Mouse (Mus musculus) testis, postnatal 14 days (tissue): ENCODE data around the gene Spata17.

Source experiments
- DNase-seq: peaks from one replicate; pipeline ENCODE4 v3.0.0; 2021; ENCODE audit warnings: low spot score

Spata17 gene

DNA sequence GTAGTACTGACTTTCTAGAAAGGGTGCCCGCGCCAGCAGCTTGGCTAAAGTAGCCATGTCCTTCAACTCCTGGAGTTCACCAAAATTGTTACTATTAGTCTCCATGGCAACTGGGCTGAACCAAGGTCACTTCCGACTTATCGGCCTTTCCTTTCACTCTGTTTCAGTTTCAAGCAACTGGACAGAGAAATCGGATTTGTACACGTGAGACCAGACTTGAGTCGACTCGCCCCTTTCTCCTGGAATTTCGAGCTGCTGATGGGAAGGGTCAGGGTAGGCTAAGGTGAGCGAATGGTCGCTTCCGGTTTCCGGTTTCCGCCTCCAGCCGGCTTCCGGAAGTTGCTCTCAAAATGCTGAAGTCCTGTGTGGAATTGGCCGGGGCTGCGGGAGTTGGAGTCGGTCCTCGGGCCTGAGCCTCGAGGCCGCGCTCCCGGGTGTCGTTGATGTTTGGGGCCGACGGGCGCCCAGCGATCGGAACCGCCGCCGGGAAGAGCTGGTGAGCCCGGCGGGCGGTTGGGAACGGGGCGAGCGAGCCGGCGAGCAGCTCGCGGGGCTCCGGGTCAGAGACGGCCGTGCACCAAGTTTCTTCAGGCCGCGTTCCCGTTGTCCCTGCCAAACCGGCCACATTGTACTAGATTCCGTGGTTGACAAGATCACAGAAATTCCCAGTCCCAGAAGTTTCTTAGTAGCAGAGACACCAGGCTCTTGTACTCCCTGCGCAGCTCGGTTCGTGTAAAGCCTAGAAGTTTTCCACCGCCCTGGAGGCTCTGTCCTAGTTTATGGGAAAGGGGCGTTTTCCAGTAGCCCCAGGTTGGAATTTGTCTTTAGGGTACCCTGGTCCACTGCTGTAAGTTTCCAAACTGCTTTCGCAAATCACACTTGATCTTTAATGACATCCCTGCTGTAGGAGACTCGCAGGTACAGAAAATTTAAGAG lies at the start of gene Spata17, which contains the start of gene Gpatch2:
Gene Spata17 (minus strand): TSS at position 285 of the 936 bp plus-strand sequence.
Gene Gpatch2 (plus strand): TSS at position 328 of the 936 bp plus-strand sequence.
- DNase-seq, result peak; percentile 82

- DNase-seq, result no peak
These were observed 43.5 kb upstream of the Spata17 start for GRCm38 (mm10) chr1:187258756-187259155.

DNA sequence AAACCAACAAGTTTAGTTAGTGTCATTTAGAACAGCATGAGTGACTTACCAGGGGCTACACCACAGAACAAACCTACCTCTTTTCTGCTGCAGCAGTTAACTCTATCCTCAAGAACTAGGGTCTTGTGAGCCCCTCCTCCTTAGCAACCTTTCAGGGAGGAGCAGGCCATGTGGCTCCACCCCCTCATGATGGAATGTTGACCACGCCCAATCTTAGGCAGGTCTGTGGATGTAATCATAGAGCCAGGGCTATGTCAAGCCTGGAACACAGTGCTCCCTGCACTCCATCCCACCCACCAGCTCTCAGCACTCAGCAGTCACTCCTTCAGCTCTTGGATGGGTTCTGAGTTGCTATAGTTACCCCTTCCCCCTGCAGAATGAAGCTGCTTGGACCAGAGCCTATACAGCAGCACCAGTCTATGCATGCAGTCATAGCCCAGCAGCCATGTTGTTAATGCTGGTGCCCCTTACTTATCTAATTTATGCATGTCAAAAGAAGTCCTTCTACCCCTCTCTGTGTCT lies 35.5 kb upstream of the Spata17 start:
- DNase-seq, result no peak

DNA sequence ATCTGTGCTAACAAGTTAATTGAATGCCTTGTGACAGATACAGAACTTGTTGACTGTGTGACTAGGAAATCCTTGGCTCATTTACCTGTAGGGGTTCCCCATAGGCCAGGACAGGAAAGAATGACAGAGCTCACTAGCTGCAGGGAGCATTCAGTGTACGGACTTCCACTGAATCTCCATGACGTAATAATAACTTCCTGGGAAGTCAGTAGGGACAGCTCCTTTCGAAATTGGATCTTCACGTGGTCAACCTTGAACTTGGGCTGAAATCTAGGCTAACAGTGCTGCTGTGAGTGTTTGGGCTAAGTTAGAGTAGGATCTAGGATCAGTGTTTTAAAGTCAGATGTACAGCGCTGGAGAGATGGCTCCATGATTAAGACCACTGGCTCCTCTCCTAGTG lies 29.5 kb upstream of the Spata17 start:
- no peak for DNase-seq

DNA sequence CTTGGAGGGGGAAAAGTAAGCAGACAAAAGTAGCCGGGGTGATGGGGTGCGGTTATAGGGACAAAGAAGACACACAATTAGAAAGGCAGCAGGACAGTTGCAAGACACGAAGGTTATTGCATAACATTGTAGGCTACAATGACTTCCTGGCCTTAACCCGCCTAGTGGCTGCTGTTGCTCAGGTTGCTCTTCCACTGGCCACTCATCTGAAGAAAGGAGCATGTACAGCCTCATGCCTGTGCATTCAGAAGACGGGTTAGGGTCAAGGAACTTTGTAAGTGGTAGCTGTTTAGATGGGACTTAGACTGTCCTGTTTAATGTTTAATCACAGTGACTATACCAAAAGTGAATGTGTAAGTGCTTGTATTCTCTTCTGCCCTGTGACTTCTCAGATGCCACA lies 26.1 kb upstream of the Spata17 start:
- no peak for DNase-seq

DNA sequence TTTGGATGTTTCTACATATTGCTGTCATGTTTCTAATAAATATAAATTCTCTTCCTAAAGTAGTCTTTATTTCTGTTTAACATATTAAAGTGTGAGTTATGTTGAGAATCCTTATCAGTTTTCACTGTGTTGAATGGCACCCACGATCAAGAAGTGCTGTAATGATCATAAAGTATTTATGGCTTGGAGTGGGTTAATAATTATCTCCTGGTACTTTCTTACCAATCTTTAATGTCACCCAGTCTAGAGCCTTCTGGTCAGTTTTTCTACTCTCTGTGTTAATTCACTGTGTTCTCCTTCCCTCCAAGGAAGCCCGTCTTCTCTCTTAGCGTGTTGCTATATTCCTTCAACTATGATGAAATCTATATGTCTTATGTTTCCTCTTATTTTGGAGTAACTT lies 25.0 kb upstream of the Spata17 start:
- DNase-seq, result no peak

GRCm38 (mm10) chr1:187238061-187238460 lies 22.8 kb upstream of the Spata17 start:
- DNase-seq, result no peak

- no peak for DNase-seq
These were observed 21.0 kb upstream of the Spata17 start for GRCm38 (mm10) chr1:187236296-187236695.

GRCm38 (mm10) chr1:187235161-187235560 lies 19.9 kb upstream of the Spata17 start:
- DNase-seq, result no peak

DNA sequence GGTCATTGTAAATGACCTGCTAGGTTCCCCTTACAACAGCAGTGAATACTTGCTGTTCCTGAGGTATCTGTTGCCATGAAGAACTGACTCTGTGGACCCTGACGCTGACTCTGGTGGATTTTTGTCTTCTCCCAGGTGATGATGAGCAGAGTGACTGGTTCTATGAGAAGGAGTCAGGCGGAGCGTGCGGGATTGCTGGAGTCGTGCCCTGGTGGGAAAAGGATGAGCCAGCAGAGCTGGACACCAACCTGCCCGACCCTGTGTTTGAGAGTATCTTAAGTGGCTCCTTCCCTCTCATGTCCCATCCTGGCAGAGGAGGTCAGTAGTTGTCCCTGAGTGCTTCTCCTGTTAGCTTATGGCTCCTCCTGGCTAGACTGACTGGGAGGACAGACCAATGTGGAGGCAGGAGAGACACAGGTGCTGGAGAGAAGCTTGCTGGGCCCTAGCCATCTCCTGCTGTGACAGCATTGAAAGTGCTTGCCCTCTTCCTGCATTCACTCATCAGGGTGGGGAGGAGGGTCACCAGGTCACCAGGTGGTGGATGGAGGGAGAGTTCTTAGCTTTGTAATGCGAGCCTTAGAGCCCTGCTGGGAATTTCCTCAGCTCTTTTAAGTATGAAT lies 17.8 kb upstream of the Spata17 start:
- no peak for DNase-seq

- no peak for DNase-seq
These were observed 17.1 kb upstream of the Spata17 start for GRCm38 (mm10) chr1:187232196-187232955.

DNA sequence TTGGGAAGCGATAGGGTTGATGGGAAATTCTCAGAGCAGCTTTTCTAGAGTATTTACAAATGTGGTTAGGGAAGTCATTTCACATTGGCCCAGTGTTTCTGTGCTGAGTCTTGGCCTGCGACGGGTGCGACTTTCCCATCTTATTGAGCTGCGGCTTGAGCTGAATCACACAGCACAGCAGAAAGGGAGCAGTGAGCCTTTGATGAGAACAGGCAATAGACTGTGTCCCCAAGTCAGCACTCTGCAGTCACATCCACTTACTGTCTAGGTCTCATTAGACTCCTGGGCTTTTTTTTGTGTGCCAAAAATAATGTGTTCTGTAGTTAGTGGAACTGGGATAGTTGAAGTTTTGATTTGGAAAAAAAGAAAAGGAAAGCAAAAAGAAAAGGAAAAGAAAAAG lies 15.0 kb upstream of the Spata17 start:
- DNase-seq, result no peak

DNA sequence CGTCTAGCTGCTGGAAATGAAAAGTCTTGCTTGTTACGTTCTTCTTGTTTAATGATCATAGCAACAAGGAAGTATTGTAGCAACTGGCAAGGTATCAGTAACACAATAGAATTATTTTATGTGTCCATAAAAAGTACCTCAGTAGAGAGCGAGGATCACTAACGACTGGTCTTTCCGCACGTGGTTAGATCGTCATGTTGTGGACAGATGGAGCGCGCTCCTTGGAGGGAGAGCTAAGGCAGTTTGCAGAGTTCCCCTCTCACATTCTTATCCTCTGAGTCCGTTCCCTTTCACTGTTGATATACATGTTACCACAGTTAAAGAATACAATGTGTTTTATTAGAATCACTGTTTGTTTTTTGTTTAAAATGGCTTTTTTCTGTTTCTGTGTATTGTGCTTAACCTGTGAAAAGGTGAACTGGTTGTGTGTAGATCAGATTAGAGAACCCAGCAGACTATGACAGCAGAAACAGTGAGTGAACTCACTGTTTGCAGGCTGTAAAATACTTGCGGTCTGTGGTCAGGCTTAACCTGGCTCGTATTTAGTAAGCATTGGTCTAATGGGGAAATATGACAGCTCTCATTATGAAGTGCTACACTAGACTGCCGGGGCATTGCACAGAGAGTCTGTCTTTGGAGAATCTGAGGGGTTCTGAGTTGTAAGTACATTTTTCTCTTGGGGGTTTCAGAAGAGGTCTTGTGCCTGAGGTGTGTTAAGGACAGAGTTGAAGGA lies 13.3 kb upstream of the Spata17 start:
- DNase-seq, result no peak

DNA sequence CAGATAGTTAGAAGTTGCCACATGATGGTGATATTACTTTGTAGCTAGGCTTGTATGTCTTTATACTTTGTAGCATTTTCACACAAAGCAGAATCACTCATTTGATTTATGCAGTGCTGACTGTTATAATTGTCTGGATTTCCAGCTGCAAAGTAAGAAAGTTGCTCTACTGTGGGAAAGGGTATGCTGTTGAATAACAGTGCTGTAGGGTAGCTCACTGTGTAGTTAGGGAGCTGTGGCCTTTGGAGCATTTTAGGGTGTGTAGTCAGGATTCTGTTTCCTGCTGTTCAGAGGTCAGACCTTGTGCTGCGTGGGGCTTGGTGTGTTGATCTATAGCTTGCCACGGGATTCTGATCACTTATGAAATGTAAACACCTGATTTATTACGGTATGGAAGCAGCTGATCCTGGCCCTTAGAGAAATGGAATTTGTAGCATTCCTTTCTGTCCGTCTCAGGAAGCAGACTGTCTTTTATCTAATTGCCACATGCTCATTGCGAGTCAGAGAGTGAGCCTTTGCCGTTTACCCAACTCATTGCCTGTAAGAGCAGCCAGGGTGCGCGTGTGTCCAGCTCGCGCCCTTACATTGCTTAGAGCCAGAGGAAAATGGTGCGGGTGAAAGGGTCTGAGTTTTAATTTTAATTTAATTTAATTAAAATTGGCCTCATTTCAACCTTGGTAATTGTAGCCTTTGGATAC lies 11.2 kb upstream of the Spata17 start:
- no peak for DNase-seq

DNA sequence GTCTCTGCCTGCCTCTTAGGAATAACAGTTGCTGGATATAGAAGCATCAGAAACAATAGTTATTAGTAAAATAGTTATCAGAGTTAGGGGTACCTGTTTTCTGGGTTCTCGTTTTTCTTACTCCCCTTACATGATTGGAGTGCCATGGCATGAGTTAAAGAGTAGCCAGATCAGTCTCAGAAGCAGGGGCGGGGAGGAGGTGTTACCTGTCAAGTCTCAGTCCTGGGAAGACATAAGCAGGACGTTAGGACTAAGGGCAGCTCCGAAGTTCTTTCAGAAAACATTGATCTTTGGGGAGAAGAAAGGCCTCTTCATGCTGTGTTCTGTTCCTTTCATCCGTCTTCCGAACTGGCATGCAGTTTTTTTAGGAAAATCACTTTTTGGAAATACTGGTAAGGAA lies 5.5 kb upstream of the Spata17 start:
- DNase-seq, result no peak

DNA sequence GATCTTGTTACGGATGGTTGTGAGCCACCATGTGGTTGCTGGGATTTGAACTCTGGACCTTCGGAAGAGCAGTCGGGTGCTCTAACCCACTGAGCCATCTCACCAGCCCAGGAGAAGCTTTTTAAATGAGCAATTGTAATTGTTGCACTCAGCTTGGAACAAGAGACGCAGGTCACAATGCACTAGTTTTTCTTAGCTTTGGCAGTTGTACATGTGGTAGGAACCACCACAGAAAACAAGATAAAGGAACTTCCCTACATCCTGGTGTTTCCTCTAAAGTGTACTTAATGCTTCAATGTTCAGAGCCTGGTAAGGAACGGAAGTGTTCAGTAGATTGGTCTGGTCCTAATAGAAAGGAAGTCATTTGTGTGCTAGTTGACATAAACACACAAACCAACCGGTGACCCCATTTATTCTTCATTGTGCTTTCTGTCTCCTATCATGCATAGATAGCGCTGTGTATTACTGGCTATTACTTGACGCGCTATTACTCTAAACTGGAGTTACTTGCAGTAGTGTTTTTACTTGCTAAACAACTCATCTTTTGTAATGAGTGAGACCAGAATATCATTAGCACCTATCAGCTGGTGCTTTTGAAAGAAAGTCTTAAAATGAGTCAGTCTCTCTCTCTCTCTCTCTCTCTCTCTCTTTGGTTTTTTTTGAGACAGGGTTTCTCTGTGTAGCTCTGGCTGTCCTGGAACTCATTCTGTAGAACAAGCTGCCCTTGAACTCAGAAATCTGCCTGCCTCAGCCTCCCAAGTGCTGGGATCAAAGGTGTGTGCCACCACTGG lies 1.6 kb upstream of the Spata17 start:
- DNase-seq, result no peak

DNA sequence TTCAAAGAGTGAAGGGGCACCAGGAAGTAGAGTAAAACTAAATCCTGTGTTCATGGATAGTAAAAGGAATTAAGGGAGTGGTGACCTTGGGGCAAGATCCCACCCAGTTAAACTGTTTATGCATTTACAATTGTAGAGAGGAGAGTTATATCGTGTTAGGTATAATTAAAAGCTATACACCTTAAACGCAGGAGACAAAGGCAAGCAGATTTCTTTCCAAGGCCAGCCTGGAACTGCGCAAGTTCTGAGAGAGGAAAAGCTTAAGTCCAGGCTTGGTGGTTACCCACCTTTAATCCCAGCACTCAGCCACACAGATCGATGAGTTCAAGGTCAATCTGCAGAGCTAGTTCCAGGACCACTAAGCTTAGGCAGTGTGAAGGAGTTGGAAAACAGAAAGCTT lies 4.5 kb downstream of the Spata17 start:
- DNase-seq, result no peak

DNA sequence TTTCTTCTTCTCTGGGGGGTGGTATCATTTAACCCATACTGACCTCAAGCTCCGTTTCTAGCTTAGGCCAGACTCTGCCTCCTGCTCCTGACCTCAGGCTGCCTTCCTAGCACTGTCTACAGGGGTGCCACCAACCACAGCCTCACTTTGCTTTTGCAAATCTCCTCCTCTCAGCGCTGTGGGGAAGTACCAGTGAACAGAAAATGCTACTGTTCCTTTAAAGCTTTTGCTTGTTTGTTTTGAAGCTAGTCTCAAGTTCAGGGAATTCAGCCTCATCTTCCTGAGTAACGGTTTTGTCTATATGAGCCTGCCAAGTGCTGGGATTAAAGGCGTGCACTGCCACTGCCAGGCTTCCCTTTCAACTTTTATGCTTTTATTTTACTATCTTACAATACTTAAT lies 5.8 kb downstream of the Spata17 start:
- DNase-seq, result no peak

DNA sequence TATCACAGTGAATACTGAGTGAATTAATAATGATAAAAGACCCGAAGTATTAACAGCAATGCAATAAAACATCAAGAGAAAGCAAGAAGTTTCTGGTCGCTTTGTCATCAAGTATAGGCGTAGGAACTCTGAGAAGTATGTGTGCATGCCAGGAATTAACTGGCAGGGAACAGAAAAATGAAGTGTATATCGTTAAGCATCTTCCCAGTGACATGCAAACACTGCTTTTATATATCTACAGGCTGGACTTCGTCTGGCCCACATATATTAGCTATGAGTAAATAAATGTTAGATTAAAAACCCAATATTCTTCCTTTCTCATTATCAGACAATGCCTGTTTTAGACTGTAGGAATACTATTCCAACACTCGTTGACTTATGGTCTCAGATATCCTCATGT lies 9.8 kb downstream of the Spata17 start:
- no peak for DNase-seq

- DNase-seq, result no peak
These were observed 36.7 kb downstream of the Spata17 start for GRCm38 (mm10) chr1:187178546-187178945.
